Comparison of ENCODE assay signal across 24 mouse cellular contexts in the genomic region with DNA sequence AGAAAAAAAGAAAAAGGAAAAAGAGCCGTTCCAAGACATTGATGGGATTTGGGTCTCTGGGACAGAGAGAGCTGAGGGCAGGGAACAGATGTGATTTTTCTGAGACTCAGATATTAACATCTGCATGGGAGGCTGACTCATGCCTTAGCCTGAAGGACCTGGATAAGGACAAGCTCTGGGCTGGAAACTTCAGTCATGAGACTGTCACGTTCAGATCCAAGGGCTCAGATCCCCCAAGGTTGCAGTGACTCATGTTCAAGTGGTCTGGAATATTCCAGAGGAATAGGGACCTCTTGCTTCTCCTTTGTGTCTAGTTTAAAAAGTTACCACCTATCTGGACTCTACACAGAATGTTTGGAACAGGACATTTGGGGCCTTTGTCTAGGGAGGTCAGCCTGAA.
A peak's percentile ranks its signal among the peaks of the same experiment; 100 is the strongest.
DNase-seq lines count a peak whose midpoint lies in the region; ATAC-seq and TF ChIP-seq lines count a peak whose summit lies in the region.
"Had no signal": no experiment of that assay in that cellular context is flagged by ENCODE, and none has a peak within 500 bp of the region (broad histone marks: within the 10 kb centered on the region; RNA-seq: fewer than 3 reads in every experiment).

No protein-coding gene starts in this region.

- TF ChIP-seq EP300 in heart, postnatal 0 days (IDR thresholded peaks at IDR 0.05; ENCODE audit: low read depth): no peak

- intact Hi-C loops in left cerebral cortex, postnatal 10 days (cut with DNase I): no loop called here

- H3K9me3 ChIP-seq in heart, postnatal 0 days (replicated peaks; ENCODE audit: control insufficient read depth, low read length): no peaks in the 10 kb centered on the region
- H3K9me3 ChIP-seq in hindbrain, embryonic 12.5 days (replicated peaks): no peaks in the 10 kb centered on the region
- H3K9me3 ChIP-seq: embryonic facial prominence, embryonic 10.5 days; forebrain, embryonic 15.5 days; intestine, embryonic 15.5 days; liver, embryonic 12.5 days; midbrain, embryonic 10.5 days; neural tube, embryonic 13.5 days had no signal

- H3K36me3 ChIP-seq in heart, postnatal 0 days (replicated peaks; ENCODE audit: control insufficient read depth, insufficient read depth, low read length): peaks cover 46% of the 10 kb centered on the region
- no peaks in the 10 kb centered on the region for H3K36me3 ChIP-seq in hindbrain, embryonic 12.5 days
- H3K36me3 ChIP-seq: forebrain, embryonic 15.5 days; liver, embryonic 12.5 days had no signal

- H3K27ac ChIP-seq in heart, postnatal 0 days (ENCODE audit: low read depth): no peak overlapping the region
- no peak overlapping the region for H3K27ac ChIP-seq in hindbrain, embryonic 12.5 days
- H3K27ac ChIP-seq: embryonic facial prominence, embryonic 10.5 days; forebrain, embryonic 15.5 days; hindbrain, embryonic 14.5 days; intestine, embryonic 15.5 days; liver, embryonic 12.5 days; midbrain, embryonic 10.5 days; neural tube, embryonic 13.5 days had no signal

- no peaks in the 10 kb centered on the region for H3K4me1 ChIP-seq in heart, postnatal 0 days (ENCODE audit: control insufficient read depth, insufficient read depth)
- H3K4me1 ChIP-seq in hindbrain, embryonic 12.5 days: peaks cover 7% of the 10 kb centered on the region
- H3K4me1 ChIP-seq: forebrain, embryonic 15.5 days; intestine, embryonic 15.5 days; liver, embryonic 12.5 days had no signal

- no peak overlapping the region for H3K9ac ChIP-seq in heart, postnatal 0 days (replicated peaks; ENCODE audit: low read depth, low read length)
- no peak overlapping the region for H3K9ac ChIP-seq in hindbrain, embryonic 12.5 days
- H3K9ac ChIP-seq: forebrain, embryonic 15.5 days; hindbrain, embryonic 14.5 days; intestine, embryonic 15.5 days; liver, embryonic 12.5 days; lung, embryonic 14.5 days; neural tube, embryonic 13.5 days had no signal

- H3K4me3 ChIP-seq in heart, postnatal 0 days (ENCODE audit: low read depth, low read length): no peak overlapping the region
- no peak overlapping the region for H3K4me3 ChIP-seq in hindbrain, embryonic 12.5 days
- H3K4me3 ChIP-seq: embryonic facial prominence, embryonic 10.5 days; erythroblast, embryonic 14.5 days; forebrain, embryonic 15.5 days; intestine, embryonic 15.5 days; liver, embryonic 12.5 days; midbrain, embryonic 10.5 days; neural tube, embryonic 13.5 days had no signal

- no peaks in the 10 kb centered on the region for H3K27me3 ChIP-seq in heart, postnatal 0 days (ENCODE audit: control insufficient read depth, insufficient read depth, low read length)
- H3K27me3 ChIP-seq in hindbrain, embryonic 12.5 days: no peaks in the 10 kb centered on the region
- H3K27me3 ChIP-seq: CH12.LX; forebrain, embryonic 15.5 days; intestine, embryonic 15.5 days; liver, embryonic 12.5 days; neural tube, embryonic 13.5 days had no signal

- no peak for TF ChIP-seq CTCF in heart, postnatal 0 days (IDR thresholded peaks at IDR 0.05; ENCODE audit: low read depth)

- DNase-seq in gastrocnemius, adult 18-20 months (ENCODE audit: low spot score): peak; percentile 31
- DNase-seq in gastrocnemius, adult 8-10 months (ENCODE audit: low spot score in 2 of 2): no peak
- DNase-seq in ovary, adult 18-20 months (ENCODE audit: low spot score): peak; percentile 15
- no peak for DNase-seq in ovary, postnatal 36 days (ENCODE audit: low spot score)
- no peak for DNase-seq in heart, postnatal 0 days (ENCODE audit: low spot score)
- DNase-seq in left cerebral cortex, postnatal 10 days (ENCODE audit: extremely low spot score in 1 of 2, low spot score in 2 of 2): no peak
- DNase-seq in natural killer cell, adult 2 months (ENCODE audit: low spot score in 2 of 2): no peak
- DNase-seq: cerebellum, adult 11 months; cerebellum, postnatal 36 days; left cerebral cortex, postnatal 4 days; lung, embryonic 14.5 days; lung, postnatal 4 days; right cerebral cortex, postnatal 25 days; thymus, postnatal 14 days had no signal

- H3K4me2 ChIP-seq in heart, postnatal 0 days (ENCODE audit: low read depth, low read length): no peak overlapping the region
- no peak overlapping the region for H3K4me2 ChIP-seq in hindbrain, embryonic 12.5 days (replicated peaks)
- H3K4me2 ChIP-seq: forebrain, embryonic 15.5 days; hindbrain, embryonic 14.5 days; intestine, embryonic 15.5 days; liver, embryonic 12.5 days; lung, embryonic 14.5 days; neural tube, embryonic 13.5 days had no signal

- 60% methylated on average over 2 of the region's 2 CpGs for WGBS in heart, postnatal 0 days
- WGBS in hindbrain, embryonic 12.5 days: 85% methylated on average over 2 of the region's 2 CpGs

- ATAC-seq in heart, postnatal 0 days (ENCODE audit: insufficient read depth, low read depth): peak; percentile 41; the same call in 1 of the 2 replicates
- ATAC-seq in hindbrain, embryonic 12.5 days (ENCODE audit: low FRiP score): no peak
- ATAC-seq: forebrain, embryonic 15.5 days; intestine, embryonic 15.5 days; liver, embryonic 12.5 days had no signal

Comparison
In these comparisons a context has a peak if more than half of its experiments do, and no peak if none do; other contexts are left out.
1. DNase-seq: peak in gastrocnemius, adult 18-20 months (single experiment) and ovary, adult 18-20 months (single experiment); none in gastrocnemius, adult 8-10 months (0 of 2), ovary, postnatal 36 days (single experiment), heart, postnatal 0 days (single experiment), left cerebral cortex, postnatal 10 days (0 of 2) and natural killer cell, adult 2 months (0 of 2).